Mouse (Mus musculus) small intestine, adult 2 months (tissue): ENCODE results near the gene Abhd8.

ENCODE experiments used
- CTCF ChIP-seq: fragments of 200-500 bp; IDR thresholded peaks from 2 replicates; pipeline ENCODE4 v1.5.1; 2012; ENCODE audit warnings: low read depth, mild to moderate bottlenecking, control low read depth, inconsistent platforms, low read length, moderate library complexity, mixed read lengths; ENCODE audit not compliant: insufficient replicate concordance, insufficient read length; ENCODE audit errors: extremely low read depth
- POLR2A ChIP-seq: fragments of 200-500 bp; IDR thresholded peaks from 2 replicates; pipeline ENCODE4 v1.6.1; 2012; ENCODE audit warnings: low read depth, mild to moderate bottlenecking, control low read depth, inconsistent platforms, low read length, moderate library complexity

- TF ChIP-seq CTCF (no peak), POLR2A (no peak)
Observed at GRCm38 (mm10) chr8:71504349-71504748, 40.9 kb upstream of the Abhd8 start.
